Mouse (Mus musculus) spleen, postnatal 0 days (tissue): ENCODE results near the gene Tln2. TPM values are rescaled to one million over a fixed set of nuclear protein-coding genes. Genes with fewer than 3 reads are reported as not detected.

Experiments
- microRNA counts: library from miRNA; unstranded; fragments of <30 nt; microRNA quantifications from one replicate; lab custom pipeline; 2015
- polyA plus RNA-seq: library from polyadenylated mRNA; unstranded; fragments of >200 nt; fragmentation: Nextera tagmentation; extraction: Ambion mirVana; gene quantifications from 2 replicates; pipeline ENCODE4 v1.2.1, GENCODE M21; 2015

Gene Tln2
- 1.8 and 3.2 TPM in 2 replicates for polyA plus RNA-seq

DNA sequence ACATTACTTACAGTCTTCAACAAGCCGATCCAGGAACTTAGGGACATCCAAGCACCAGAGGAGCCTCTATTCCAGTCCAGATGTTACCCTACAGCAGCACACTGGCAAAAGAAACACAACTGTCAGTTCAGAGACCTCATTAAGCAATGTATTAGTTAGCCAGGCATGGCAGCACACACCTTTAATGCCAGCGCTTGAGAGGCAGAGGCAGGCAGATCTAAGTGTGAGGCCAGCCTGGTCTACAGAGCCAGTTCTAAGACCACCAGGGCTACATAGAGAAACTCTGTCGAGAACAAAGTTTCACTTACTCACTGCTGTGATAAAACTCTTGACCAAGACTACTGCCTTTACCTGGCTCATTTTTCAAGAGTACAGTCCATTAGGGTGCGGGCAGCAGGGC, at the start of gene Tln2:
Gene Tln2 (minus strand): TSS at position 101 of the 400 bp plus-strand sequence.

MicroRNA genes within 50 kb of the gene (microRNA counts, 519-probe panel; counts per million panel counts)
- 88.3 counts per million for microRNA mmu-miR-190 (lab: Ali Mortazavi, UCI)

Other genes with a start within 250 kb of the Tln2 start
- 0.13 and 0.45 TPM in 2 replicates for gene C2cd4b, start 199.7 kb upstream of the Tln2 start, polyA plus RNA-seq